Mouse (Mus musculus) retina, postnatal 7 days (tissue): ENCODE data around the gene Sptbn4.

Experiments
- DNase-seq: peaks from one replicate; pipeline ENCODE4 v3.0.0-alpha.2; 2012; ENCODE audit warnings: low read depth, low spot score

Gene Sptbn4

GRCm38 (mm10) chr7:27433794-27434193 lies 13.7 kb downstream of the Sptbn4 start:
- no peak for DNase-seq

GRCm38 (mm10) chr7:27433349-27433748 lies 14.1 kb downstream of the Sptbn4 start:
- DNase-seq: no peak

DNA sequence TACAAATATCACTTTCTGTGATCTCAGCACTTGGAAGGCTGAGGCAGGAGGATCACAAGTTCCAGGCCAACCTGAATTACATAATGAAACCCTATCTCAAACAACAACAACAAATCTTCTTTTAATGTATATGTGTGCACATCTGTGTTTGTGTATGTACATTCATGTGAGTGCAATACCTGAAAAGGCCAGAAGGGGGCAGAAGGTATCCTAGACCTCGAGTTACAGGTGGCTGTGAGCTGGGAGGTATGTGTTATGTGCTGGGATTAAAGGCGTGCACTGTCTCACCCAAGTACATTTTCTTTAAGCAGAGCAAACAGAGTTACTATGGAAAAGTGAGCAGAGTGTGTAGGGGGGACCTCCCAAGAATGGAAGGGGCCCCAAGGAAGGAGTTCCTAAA lies 18.4 kb downstream of the Sptbn4 start:
- DNase-seq: no peak

DNA sequence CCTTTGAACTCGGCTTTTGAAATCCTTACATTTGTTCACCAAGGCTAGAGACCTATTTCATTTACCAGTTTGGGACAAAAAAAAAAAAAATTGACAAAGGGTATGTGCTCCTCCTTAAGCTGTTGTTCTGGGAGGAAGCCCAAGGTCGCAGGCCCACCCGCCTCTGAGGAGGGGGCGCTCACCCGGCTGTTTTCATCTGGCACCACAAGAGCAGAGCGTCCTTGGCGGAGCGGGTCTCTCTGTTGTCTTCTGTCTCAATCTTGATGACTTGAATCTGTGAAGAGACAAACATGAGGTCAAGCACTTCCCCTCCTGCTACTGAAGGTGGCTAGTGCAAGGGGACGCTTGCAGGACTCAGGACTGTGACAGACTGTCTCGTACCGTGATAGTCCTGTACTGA lies 19.5 kb downstream of the Sptbn4 start:
- DNase-seq: no peak

- no peak for DNase-seq
Observed at GRCm38 (mm10) chr7:27427387-27427786, 20.1 kb downstream of the Sptbn4 start.

DNA sequence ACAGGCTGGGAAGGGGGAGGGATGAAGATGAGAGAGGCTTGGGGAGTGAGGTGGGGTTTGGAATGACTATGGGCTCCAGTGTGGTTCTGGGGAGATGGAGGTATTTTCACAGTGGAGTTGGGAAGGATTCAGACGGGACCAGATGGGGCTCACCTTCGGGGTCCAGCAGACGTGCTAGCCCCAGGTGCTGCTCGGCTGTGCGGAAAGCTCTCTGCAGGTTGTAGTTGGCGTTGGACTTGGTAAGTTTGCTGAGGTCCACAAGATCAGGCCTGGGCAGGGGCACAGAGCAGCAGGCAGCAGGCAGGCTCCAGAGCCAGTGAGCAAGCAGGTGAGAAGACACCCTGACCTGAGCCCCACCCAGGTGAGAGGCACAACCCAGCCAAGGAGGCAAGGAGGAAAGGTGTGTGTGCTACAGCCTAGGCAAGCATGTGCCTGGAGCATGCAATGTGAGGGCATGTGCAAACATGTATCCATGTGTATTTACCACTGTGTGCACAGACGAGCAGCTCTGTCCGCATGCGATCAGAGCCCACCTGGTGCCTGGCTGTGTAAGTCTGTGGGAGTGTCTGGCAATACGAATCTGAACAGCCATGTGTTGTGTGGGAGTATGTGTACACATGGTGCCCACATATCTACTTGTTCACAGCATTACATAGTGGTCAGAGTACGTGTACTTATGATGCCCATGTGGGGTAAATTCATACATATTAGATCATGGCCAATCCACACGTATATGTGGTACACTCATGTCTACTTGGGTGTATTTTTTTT lies 23.7 kb downstream of the Sptbn4 start:
- no peak for DNase-seq

GRCm38 (mm10) chr7:27419101-27419500 lies 28.4 kb downstream of the Sptbn4 start:
- DNase-seq: no peak

DNA sequence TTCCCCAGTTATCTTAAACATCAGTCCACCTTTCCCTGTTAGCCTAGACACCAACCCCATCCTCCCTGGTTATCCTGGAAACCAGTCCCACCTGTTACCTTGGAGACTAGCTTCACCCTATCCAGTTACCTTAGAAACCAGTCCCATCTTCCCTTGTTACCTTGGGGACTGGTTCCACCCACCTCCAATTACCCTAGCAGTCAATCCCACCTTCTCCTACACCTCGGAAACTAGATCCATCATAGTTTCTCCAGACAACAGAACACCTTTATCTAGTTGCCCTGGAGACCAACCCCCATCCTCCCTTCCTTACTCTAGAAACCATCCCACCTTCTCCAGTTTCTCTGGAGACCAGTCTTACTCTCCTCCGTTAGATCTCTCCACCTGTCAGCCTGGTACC lies 30.3 kb downstream of the Sptbn4 start:
- DNase-seq: no peak

GRCm38 (mm10) chr7:27408379-27409176 lies 38.9 kb downstream of the Sptbn4 start:
- peak; percentile 67 for DNase-seq

- no peak for DNase-seq
Observed at GRCm38 (mm10) chr7:27407816-27408215, 39.7 kb downstream of the Sptbn4 start.

GRCm38 (mm10) chr7:27406481-27406880 lies 41.0 kb downstream of the Sptbn4 start:
- DNase-seq: no peak

DNA sequence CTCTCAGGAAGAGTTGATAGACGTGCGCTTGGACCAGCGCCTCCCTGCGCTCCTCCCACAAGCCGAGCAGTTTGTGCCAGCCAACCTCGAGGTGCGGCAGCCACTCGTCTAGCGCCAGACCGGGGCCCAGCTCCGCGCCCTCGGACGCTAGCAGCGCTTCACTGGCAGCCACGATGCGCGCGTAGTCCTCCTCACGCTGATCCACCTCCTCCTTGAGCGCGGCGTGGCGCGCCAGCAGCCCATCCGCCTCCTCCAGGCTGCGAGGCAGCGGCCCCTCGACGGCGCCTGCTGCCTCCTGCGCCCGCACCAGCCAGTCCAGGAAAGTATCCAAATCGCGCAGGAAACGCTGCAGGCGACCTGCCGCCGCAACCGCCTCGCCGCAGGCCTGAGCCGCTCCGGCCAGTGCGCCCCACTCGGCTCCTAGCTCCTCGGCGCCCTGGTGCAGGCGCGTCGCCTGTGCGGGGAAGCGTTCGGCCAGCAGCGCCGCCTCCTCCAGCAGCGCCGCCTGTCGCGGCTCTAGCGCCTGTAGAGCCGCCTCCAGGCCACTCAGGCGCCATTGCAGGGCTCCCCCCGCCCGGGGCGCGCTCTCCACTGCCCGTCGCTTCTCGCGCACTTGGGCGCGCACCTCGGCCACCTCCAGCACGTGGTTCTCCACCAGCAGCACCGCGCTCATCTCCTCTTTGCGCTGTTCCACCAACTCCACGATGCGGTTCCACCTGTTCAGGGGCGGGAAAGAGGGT lies 43.1 kb downstream of the Sptbn4 start:
- no peak for DNase-seq

GRCm38 (mm10) chr7:27402675-27403074 lies 44.8 kb downstream of the Sptbn4 start:
- peak; percentile 53 for DNase-seq

- DNase-seq: no peak
Observed at GRCm38 (mm10) chr7:27400545-27400944, 46.9 kb downstream of the Sptbn4 start.

- DNase-seq: peak; percentile 59
Observed at GRCm38 (mm10) chr7:27397048-27397949, 50.2 kb downstream of the Sptbn4 start.

GRCm38 (mm10) chr7:27396184-27397047 lies 51.1 kb downstream of the Sptbn4 start:
- no peak for DNase-seq

DNA sequence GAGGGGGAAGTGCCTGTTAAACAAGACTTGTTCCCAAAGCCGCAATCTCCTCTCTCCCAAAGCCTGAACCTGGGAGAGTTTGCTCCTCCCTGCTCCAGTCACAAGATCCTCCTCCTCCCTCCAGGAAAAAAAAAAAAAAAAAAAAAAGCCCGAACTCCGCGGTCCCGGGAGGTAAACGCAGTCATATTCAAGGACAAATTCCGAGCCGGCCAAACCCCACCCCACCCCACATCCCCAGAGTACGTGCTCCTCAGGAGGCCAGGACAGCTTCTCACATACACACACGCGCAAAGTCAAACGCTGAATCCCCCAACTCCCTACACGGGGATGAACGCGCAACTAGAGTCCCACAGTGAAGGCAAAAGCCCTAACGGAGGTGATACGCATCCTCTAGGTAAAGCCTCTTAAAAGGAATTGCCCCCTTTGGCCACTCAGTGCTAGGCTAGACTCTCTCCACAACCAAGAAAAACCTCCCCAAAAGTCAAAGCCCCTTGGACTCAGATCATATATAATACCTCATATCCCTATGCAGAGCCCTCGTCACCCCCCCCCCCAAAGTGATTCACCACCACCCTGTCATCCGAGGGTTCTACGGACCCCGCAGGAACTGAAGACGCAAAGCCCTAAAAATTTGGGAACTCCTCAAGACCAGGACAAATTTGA lies 51.8 kb downstream of the Sptbn4 start:
- no peak for DNase-seq

DNA sequence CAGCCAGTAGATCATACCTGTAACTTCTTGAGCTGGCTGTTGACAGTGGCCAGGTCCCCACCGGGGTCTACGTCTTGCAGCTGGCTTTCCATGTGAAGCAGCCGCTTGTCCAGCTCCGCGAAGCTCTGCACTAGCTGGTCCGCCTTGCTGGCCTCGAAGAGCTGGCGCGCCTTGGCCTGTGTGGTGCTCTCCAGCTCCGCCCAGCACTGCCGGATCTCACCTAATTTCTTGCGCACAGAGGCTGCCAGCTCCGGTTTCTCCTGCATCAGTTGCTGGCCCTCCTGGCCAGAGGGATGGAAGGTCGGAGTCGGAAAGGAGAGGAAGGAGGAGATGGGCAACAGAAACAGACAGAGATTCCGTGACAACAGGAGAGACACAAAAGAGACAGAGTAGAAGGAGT lies 56.1 kb downstream of the Sptbn4 start:
- no peak for DNase-seq

DNA sequence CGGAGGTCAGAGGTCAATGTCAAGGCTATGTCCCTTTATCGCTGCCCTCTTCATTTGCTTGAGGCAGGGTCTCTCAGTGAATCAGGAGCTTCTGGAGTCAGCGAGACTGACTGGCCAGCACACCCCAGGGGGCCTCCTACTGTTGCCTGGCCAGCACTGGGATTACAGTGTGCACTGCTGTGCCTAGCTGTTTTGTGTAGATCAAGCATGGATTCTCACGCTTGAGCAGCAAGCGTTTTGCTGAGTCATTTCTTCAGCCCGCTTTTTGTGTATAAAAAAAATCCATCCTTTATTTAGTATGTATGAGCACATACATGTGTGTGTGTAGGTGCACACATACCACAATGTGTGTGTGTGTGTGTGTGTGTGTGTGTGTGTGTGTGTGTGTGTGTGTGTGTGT lies 58.3 kb downstream of the Sptbn4 start:
- no peak for DNase-seq

DNA sequence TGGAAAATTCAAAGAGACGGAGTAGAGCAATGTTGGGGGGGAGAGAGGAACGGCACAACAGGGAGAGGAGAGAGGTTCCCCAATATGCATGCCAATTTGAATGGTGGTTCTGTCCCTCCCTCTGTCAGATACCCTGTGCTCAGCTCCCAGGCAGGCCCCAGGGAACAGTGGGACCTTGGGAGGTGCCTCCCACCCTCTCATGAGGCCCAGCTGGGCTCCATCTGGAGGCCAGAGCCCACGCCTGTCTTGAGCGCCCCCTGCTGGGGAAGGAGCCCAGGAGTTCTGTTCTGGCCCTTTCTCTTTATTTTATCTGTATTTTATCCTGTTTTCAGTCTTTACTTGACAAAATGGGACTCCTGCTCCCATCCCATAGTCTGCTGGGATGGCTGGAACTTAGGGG lies 62.8 kb downstream of the Sptbn4 start:
- DNase-seq: no peak
